Mouse (Mus musculus) brown adipose tissue, adult 24 weeks (tissue): ENCODE data around the gene Shb. TPM values are rescaled to one million over a fixed set of nuclear protein-coding genes. Genes with fewer than 3 reads are reported as not detected.
A peak's percentile ranks its signal among the peaks of the same experiment; 100 is the strongest.

Experiments
- H3K27ac ChIP-seq: fragments of 200-500 bp; replicated peaks from 2 replicates; pipeline ENCODE4 v1.5.1; 2012; ENCODE audit warnings: low read depth, mild to moderate bottlenecking, low read length
- H3K4me1 ChIP-seq: fragments of 200-500 bp; 2 replicates; pipeline ENCODE4 v1.6.1; 2012; ENCODE audit warnings: low read length, mixed read lengths; ENCODE audit not compliant: control insufficient read depth, insufficient read depth, insufficient read length
- H3K4me3 ChIP-seq: fragments of 200-500 bp; 2 replicates; pipeline ENCODE4 v1.5.1; 2012; ENCODE audit warnings: low read depth, mild to moderate bottlenecking, low read length, moderate library complexity; ENCODE audit not compliant: insufficient read depth
- polyA plus RNA-seq: library from polyadenylated mRNA; stranded (reverse); fragments of >200 nt; gene quantifications from 2 replicates; pipeline ENCODE4 v1.2.4, GENCODE M21; 2012; ENCODE audit not compliant: missing spikeins, insufficient read depth, insufficient read length

Gene Shb
- polyA plus RNA-seq, 1 experiment, result 23.1 TPM

- H3K27ac ChIP-seq, result peak overlapping the region; percentile 86
- peaks cover 18% of the 10 kb centered on the region for H3K4me1 ChIP-seq
- peak overlapping the region; percentile 86 for H3K4me3 ChIP-seq
Observed at GRCm38 (mm10) chr4:45530662-45531542, 1.4 kb downstream of the Shb start.

GRCm38 (mm10) chr4:45529986-45530597 is 2.2 kb downstream of the Shb start:
- Histone ChIP-seq H3K4me1 (peaks cover 20% of the 10 kb centered on the region), H3K27ac (peak overlapping the region; percentile 51)

GRCm38 (mm10) chr4:45529201-45529985 is 2.9 kb downstream of the Shb start:
- Histone ChIP-seq H3K27ac (peak overlapping the region; percentile 51), H3K4me3 (peak overlapping the region; percentile 86), H3K4me1 (peaks cover 20% of the 10 kb centered on the region)

More at GRCm38 (mm10) chr4:45529986-45530597, 2.2 kb downstream of the Shb start:
- H3K4me3 ChIP-seq, result peak overlapping the region; percentile 86

GRCm38 (mm10) chr4:45528355-45529198 is 3.7 kb downstream of the Shb start:
- H3K27ac ChIP-seq, result peak overlapping the region; percentile 51
- peak overlapping the region; percentile 86 for H3K4me3 ChIP-seq
- H3K4me1 ChIP-seq, result peaks cover 22% of the 10 kb centered on the region

GRCm38 (mm10) chr4:45527562-45528354 is 4.5 kb downstream of the Shb start:
- Histone ChIP-seq H3K27ac (no peak overlapping the region; the same call in 1 of the 2 replicates), H3K4me3 (peak overlapping the region; percentile 86), H3K4me1 (peaks cover 26% of the 10 kb centered on the region)

- Histone ChIP-seq H3K27ac (no peak overlapping the region; the same call in 1 of the 2 replicates), H3K4me3 (peak overlapping the region; percentile 86), H3K4me1 (peaks cover 33% of the 10 kb centered on the region)
Observed at GRCm38 (mm10) chr4:45526846-45527561, 5.3 kb downstream of the Shb start.

- Histone ChIP-seq H3K4me3 (no peak overlapping the region), H3K4me1 (peaks cover 41% of the 10 kb centered on the region), H3K27ac (no peak overlapping the region)
Observed at GRCm38 (mm10) chr4:45526175-45526574, 6.1 kb downstream of the Shb start.

- peaks cover 48% of the 10 kb centered on the region for H3K4me1 ChIP-seq
- no peak overlapping the region for H3K27ac ChIP-seq
- no peak overlapping the region for H3K4me3 ChIP-seq
Observed at GRCm38 (mm10) chr4:45525541-45525940, 6.7 kb downstream of the Shb start.

GRCm38 (mm10) chr4:45524602-45525001 is 7.7 kb downstream of the Shb start:
- Histone ChIP-seq H3K27ac (no peak overlapping the region), H3K4me3 (no peak overlapping the region), H3K4me1 (peaks cover 56% of the 10 kb centered on the region)

GRCm38 (mm10) chr4:45523360-45523759 is 8.9 kb downstream of the Shb start:
- Histone ChIP-seq H3K4me1 (peaks cover 62% of the 10 kb centered on the region), H3K27ac (peak overlapping the region; percentile 78), H3K4me3 (no peak overlapping the region)

GRCm38 (mm10) chr4:45522956-45523355 is 9.3 kb downstream of the Shb start:
- H3K27ac ChIP-seq, result peak overlapping the region; percentile 93
- peak overlapping the region; percentile 33 for H3K4me3 ChIP-seq
- H3K4me1 ChIP-seq, result peaks cover 63% of the 10 kb centered on the region

GRCm38 (mm10) chr4:45522583-45522900 is 9.7 kb downstream of the Shb start:
- Histone ChIP-seq H3K4me3 (peak overlapping the region; percentile 33), H3K4me1 (peaks cover 63% of the 10 kb centered on the region)

More at GRCm38 (mm10) chr4:45522583-45522900, 9.7 kb downstream of the Shb start:
- H3K27ac ChIP-seq, result peak overlapping the region; percentile 93
